Mouse (Mus musculus) spleen, adult 2 months (tissue): Measurements from ENCODE around the gene Pak3. TPM values are rescaled to one million over a fixed set of nuclear protein-coding genes. Genes with fewer than 3 reads are reported as not detected.

Source experiments
- DNase-seq, 2 experiments: peaks; one replicate each; pipeline versions ENCODE4 v3.0.0 to v3.0.0-alpha.2; 2012 to 2021; ENCODE audit warnings: low spot score in 2 of 2, low read depth in 1 of 2
- H3K27ac ChIP-seq: fragments of 200-500 bp; 2 replicates; pipeline ENCODE4 v1.5.1; 2012; ENCODE audit warnings: low read length, inconsistent platforms; ENCODE audit not compliant: insufficient read depth
- H3K27me3 ChIP-seq: fragments of 200-500 bp; 2 replicates; pipeline ENCODE4 v1.6.1; 2012; ENCODE audit warnings: mild to moderate bottlenecking, moderate library complexity, low read length, inconsistent platforms; ENCODE audit not compliant: control insufficient read depth, insufficient read depth
- H3K36me3 ChIP-seq: fragments of 200-500 bp; 2 replicates; pipeline ENCODE4 v1.6.1; 2012; ENCODE audit warnings: mild to moderate bottlenecking, low read length, inconsistent platforms; ENCODE audit not compliant: control insufficient read depth, insufficient read depth
- H3K4me1 ChIP-seq: fragments of 200-500 bp; 2 replicates; pipeline ENCODE4 v1.6.1; 2011; ENCODE audit warnings: inconsistent platforms; ENCODE audit not compliant: control insufficient read depth, insufficient read depth, insufficient read length
- H3K4me3 ChIP-seq: fragments of 200-500 bp; 2 replicates; pipeline ENCODE4 v1.5.1; 2011; ENCODE audit warnings: mild to moderate bottlenecking, inconsistent platforms; ENCODE audit not compliant: insufficient read depth, insufficient read length; ENCODE audit errors: extremely low read depth
- CTCF ChIP-seq: fragments of 200-500 bp; IDR thresholded peaks from 2 replicates; pipeline ENCODE4 v1.5.1; 2011; ENCODE audit warnings: mild to moderate bottlenecking, inconsistent platforms; ENCODE audit not compliant: insufficient read depth, insufficient read length, insufficient replicate concordance; ENCODE audit errors: extremely low read depth
- POLR2A ChIP-seq: fragments of 200-500 bp; IDR thresholded peaks from 2 replicates; pipeline ENCODE4 v1.6.1; 2011; ENCODE audit warnings: low read depth, low read length, inconsistent platforms
- WGBS: fragments of 180-500 bp; shearing (Covaris S2); methylation state at CpG from one replicate; pipeline ENCODE4 v1.1.7; 2018; 5-methylcytosine and 5-hydroxymethylcytosine counted together
- polyA plus RNA-seq: library from polyadenylated mRNA; depleted of rRNA; stranded (reverse); fragments of >200 nt; gene quantifications from 2 replicates; pipeline ENCODE4 v1.2.3, GENCODE M21; 2012

The Pak3 gene
- polyA plus RNA-seq, 1 experiment: 0.01 TPM

GRCm38 (mm10) chrX:143606877-143607449, 88.6 kb downstream of the Pak3 start:
- no peak for DNase-seq
- WGBS: 76% methylated on average over 5 of the region's 5 CpGs
- TF ChIP-seq POLR2A (no peak), CTCF (no peak)
- Histone ChIP-seq H3K36me3 (no peaks in the 10 kb centered on the region), H3K4me3 (no peak overlapping the region), H3K27me3 (no peaks in the 10 kb centered on the region), H3K27ac (no peak overlapping the region), H3K4me1 (no peaks in the 10 kb centered on the region)

GRCm38 (mm10) chrX:143618734-143619133, 100.3 kb downstream of the Pak3 start:
- no peak for TF ChIP-seq CTCF
- no peak for TF ChIP-seq POLR2A
- WGBS: 75% methylated on average over 4 of the region's 4 CpGs

GRCm38 (mm10) chrX:143627767-143628166, 109.4 kb downstream of the Pak3 start:
- Histone ChIP-seq H3K27ac (no peak overlapping the region), H3K36me3 (no peaks in the 10 kb centered on the region), H3K4me1 (no peaks in the 10 kb centered on the region), H3K4me3 (no peak overlapping the region), H3K27me3 (no peaks in the 10 kb centered on the region)
- no peak for TF ChIP-seq POLR2A
- TF ChIP-seq CTCF: no peak
- no peak for DNase-seq
- WGBS: 82% methylated on average over 5 of the region's 5 CpGs

More at GRCm38 (mm10) chrX:143618734-143619133, 100.3 kb downstream of the Pak3 start:
- no peak overlapping the region for H3K27ac ChIP-seq
- H3K36me3 ChIP-seq: no peaks in the 10 kb centered on the region
- H3K27me3 ChIP-seq: no peaks in the 10 kb centered on the region
- no peak for DNase-seq
- H3K4me3 ChIP-seq: no peak overlapping the region
- H3K4me1 ChIP-seq: no peaks in the 10 kb centered on the region

- H3K36me3 ChIP-seq: no peaks in the 10 kb centered on the region
- WGBS: 93% methylated on average over 2 of the region's 2 CpGs
- no peaks in the 10 kb centered on the region for H3K4me1 ChIP-seq
- H3K4me3 ChIP-seq: no peak overlapping the region
- no peaks in the 10 kb centered on the region for H3K27me3 ChIP-seq
- TF ChIP-seq POLR2A: no peak
- no peak for TF ChIP-seq CTCF
- no peak overlapping the region for H3K27ac ChIP-seq
- no peak for DNase-seq
These were observed 125.5 kb downstream of the Pak3 start for GRCm38 (mm10) chrX:143643936-143644335.

GRCm38 (mm10) chrX:143644807-143645206, 126.4 kb downstream of the Pak3 start:
- DNase-seq: no peak
- H3K4me3 ChIP-seq: no peak overlapping the region
- TF ChIP-seq POLR2A (no peak), CTCF (no peak)
- no peak overlapping the region for H3K27ac ChIP-seq
- no peaks in the 10 kb centered on the region for H3K27me3 ChIP-seq
- H3K4me1 ChIP-seq: no peaks in the 10 kb centered on the region
- no peaks in the 10 kb centered on the region for H3K36me3 ChIP-seq
- 47% methylated on average over 1 of the region's 1 CpGs for WGBS

- no peak overlapping the region for H3K4me3 ChIP-seq
These were observed 136.2 kb downstream of the Pak3 start for GRCm38 (mm10) chrX:143654308-143655176.

GRCm38 (mm10) chrX:143655177-143655492, 136.7 kb downstream of the Pak3 start:
- Histone ChIP-seq H3K27ac (no peak overlapping the region), H3K27me3 (no peaks in the 10 kb centered on the region), H3K36me3 (no peaks in the 10 kb centered on the region), H3K4me3 (no peak overlapping the region), H3K4me1 (no peaks in the 10 kb centered on the region)
- 49% methylated on average over 3 of the region's 3 CpGs for WGBS
- no peak for TF ChIP-seq POLR2A
- no peak for DNase-seq

More at GRCm38 (mm10) chrX:143654308-143655176, 136.2 kb downstream of the Pak3 start:
- no peak overlapping the region for H3K27ac ChIP-seq
- TF ChIP-seq CTCF: no peak
- no peak for TF ChIP-seq POLR2A
- 62% methylated on average over 9 of the region's 9 CpGs for WGBS
- H3K27me3 ChIP-seq: no peaks in the 10 kb centered on the region
- H3K4me1 ChIP-seq: no peaks in the 10 kb centered on the region
- H3K36me3 ChIP-seq: no peaks in the 10 kb centered on the region
- DNase-seq: no peak
